Comparison of ENCODE assay signal across 8 mouse cellular contexts in genomic region chr5:117357129-117357477, GRCm38 (mm10). TPM values are rescaled to one million over a fixed set of nuclear protein-coding genes. Genes with fewer than 3 reads are reported as not detected.
DNase-seq lines count a peak whose midpoint lies in the region; ATAC-seq lines count a peak whose summit lies in the region.

Gene Wsb2 (plus strand): TSS chr5:117357304.

- H3K4me1 ChIP-seq in hindbrain, embryonic 13.5 days (replicated peaks): peaks cover 55% of the 10 kb centered on the region

- 0% methylated on average over 14 of the region's 54 CpGs for WGBS in hindbrain, embryonic 13.5 days

- DNase-seq in R1 (ENCODE audit: low read depth, low spot score): peak; percentile 67
- peak; percentile 88 to 89 for DNase-seq in cerebellum, postnatal 14 days
- DNase-seq in frontal cortex, postnatal 36 days (ENCODE audit: low spot score in 2 of 2): peak; percentile 65 to 68
- peak; percentile 68 to 79 for DNase-seq in layer of hippocampus, postnatal 36 days
- peak; percentile 88 to 91 for DNase-seq in lung, postnatal 4 days
- peak; percentile 90 for DNase-seq in retina, postnatal 1 day
- DNase-seq in urinary bladder, adult 2 months (ENCODE audit: low spot score): peak; percentile 82

- no peaks in the 10 kb centered on the region for H3K36me3 ChIP-seq in hindbrain, embryonic 13.5 days

- H3K4me2 ChIP-seq in hindbrain, embryonic 13.5 days: peak within 1 kb of the TSS; percentile 88

- peak; percentile 79 for ATAC-seq in hindbrain, embryonic 13.5 days (ENCODE audit: low FRiP score)

- peak within 1 kb of the TSS; percentile 96 for H3K27ac ChIP-seq in hindbrain, embryonic 13.5 days

- peak within 1 kb of the TSS; percentile 98 for H3K4me3 ChIP-seq in hindbrain, embryonic 13.5 days

- H3K9ac ChIP-seq in hindbrain, embryonic 13.5 days: peak within 1 kb of the TSS; percentile 99

- no peaks in the 10 kb centered on the region for H3K9me3 ChIP-seq in hindbrain, embryonic 13.5 days

- H3K27me3 ChIP-seq in hindbrain, embryonic 13.5 days: no peaks in the 10 kb centered on the region

RNA-seq across cellular contexts. Expression of gene Wsb2, which starts in this region (rescaled TPM):
- polyA plus RNA-seq in hindbrain, embryonic 13.5 days (2015; fragmentation: Nextera tagmentation; extraction: Ambion mirVana): 181 and 194 TPM in 2 replicates
- 100 to 1,000 TPM; 262 to 273 TPM for total RNA-seq in layer of hippocampus, postnatal 36 days (2021)
- 86.6 and 94.6 TPM in 2 replicates for polyA plus RNA-seq in urinary bladder, adult 2 months (2012; rRNA removed)

Comparison
In these comparisons a context has a peak if more than half of its experiments do, and no peak if none do; other contexts are left out.
1. Peak in every context shown above with its lines: DNase-seq, ATAC-seq, H3K4me3 ChIP-seq and H3K27ac ChIP-seq.